Mouse (Mus musculus) heart, embryonic 14.5 days (tissue): ENCODE measurements around the gene Fgfr2. TPM values are rescaled to one million over a fixed set of nuclear protein-coding genes. Genes with fewer than 3 reads are reported as not detected.
"Not testable (repeated sequence)": the region's sequence is repeated elsewhere in the genome, so short reads cannot be mapped to it uniquely, and the experiment has no call there.

Experiments used
- ATAC-seq: fragments of 200-750 bp; cut with Nextera tagmentation; 2 replicates; pipeline ENCODE4 v1.8.0; 2017; ENCODE audit warnings: low read depth, moderate TSS enrichment; ENCODE audit not compliant: insufficient number of reproducible peaks, insufficient read depth, low FRiP score
- H3K27ac ChIP-seq, 2 experiments: fragments of 200-500 bp in 1 of 2; fragments of 300-500 bp in 1 of 2; sonication (generic) in 1 of 2; replicated peaks in 1 of 2; 2 replicates each; pipeline ENCODE4 v1.5.1; 2012 to 2014; ENCODE audit warnings: low read depth in 2 of 2, low read length in 2 of 2, control low read depth in 1 of 2, mild to moderate bottlenecking in 1 of 2, mixed read lengths in 1 of 2; ENCODE audit not compliant: control insufficient read depth in 1 of 2, insufficient read depth in 1 of 2
- H3K27me3 ChIP-seq: fragments of 300-500 bp; sonication (generic); 2 replicates; pipeline ENCODE4 v1.6.1; 2014; ENCODE audit warnings: mild to moderate bottlenecking, low read length, control low read depth; ENCODE audit not compliant: control insufficient read depth, insufficient read depth
- H3K36me3 ChIP-seq: fragments of 300-500 bp; sonication (generic); 2 replicates; pipeline ENCODE4 v1.6.1; 2014; ENCODE audit warnings: mild to moderate bottlenecking, control low read depth, low read length, mixed read lengths; ENCODE audit not compliant: control insufficient read depth, insufficient read depth
- H3K4me1 ChIP-seq, 2 experiments: fragments of 200-500 bp in 1 of 2; fragments of 300-500 bp in 1 of 2; sonication (generic) in 1 of 2; 2 replicates each; pipeline ENCODE4 v1.6.1; 2012 to 2014; ENCODE audit warnings: low read length in 2 of 2, control low read depth in 1 of 2, mixed read lengths in 1 of 2; ENCODE audit not compliant: control insufficient read depth in 2 of 2, insufficient read depth in 2 of 2
- H3K4me2 ChIP-seq: fragments of 300-500 bp; sonication (generic); 2 replicates; pipeline ENCODE4 v1.6.1; 2014; ENCODE audit warnings: mild to moderate bottlenecking, low read length
- H3K4me3 ChIP-seq, 2 experiments: fragments of 200-500 bp in 1 of 2; fragments of 300-500 bp in 1 of 2; sonication (generic) in 1 of 2; 2 replicates each; pipeline ENCODE4 v1.5.1; 2012 to 2014; ENCODE audit warnings: low read length in 2 of 2, mild to moderate bottlenecking in 2 of 2, control low read depth in 1 of 2, low read depth in 1 of 2, moderate library complexity in 1 of 2; ENCODE audit not compliant: control insufficient read depth in 1 of 2, insufficient read depth in 1 of 2
- H3K9ac ChIP-seq: fragments of 300-500 bp; sonication (generic); 2 replicates; pipeline ENCODE4 v1.6.1; 2014; ENCODE audit warnings: mild to moderate bottlenecking, low read length
- H3K9me3 ChIP-seq: fragments of 300-500 bp; sonication (generic); 2 replicates; pipeline ENCODE4 v1.6.1; 2016; ENCODE audit warnings: low read length, control low read depth; ENCODE audit not compliant: control insufficient read depth
- whole genome bisulfite sequencing: fragments of 180-500 bp; shearing (Covaris S2); extraction: QIAGEN DNeasy Blood & Tissue Kit; methylation state at CpG from one replicate; pipeline ENCODE4 v1.1.7; 2014; 5-methylcytosine and 5-hydroxymethylcytosine counted together
- polyA plus RNA-seq: library from polyadenylated mRNA; unstranded; fragments of >200 nt; fragmentation: Nextera tagmentation; extraction: Ambion mirVana; gene quantifications from 2 replicates; pipeline ENCODE4 v1.2.1, GENCODE M21; 2014

Gene Fgfr2
- polyA plus RNA-seq, 1 experiment from 2014 or later: 22.4 TPM

- ATAC-seq: no peak
- Histone ChIP-seq H3K27ac (no peak overlapping the region), H3K9ac (no peak overlapping the region), H3K4me1 (peaks cover 5 to 7% of the 10 kb centered on the region in 2 experiments; a peak in 2 of 4 replicates), H3K9me3 (no peaks in the 10 kb centered on the region), H3K27me3 (no peaks in the 10 kb centered on the region), H3K4me3 (no peak overlapping the region), H3K36me3 (no peaks in the 10 kb centered on the region), H3K4me2 (no peak overlapping the region)
- 26% methylated on average over 2 of the region's 2 CpGs for whole genome bisulfite sequencing
Measured at GRCm38 (mm10) chr7:132509110-132509509, 614.0 kb downstream of the Fgfr2 start.

DNA sequence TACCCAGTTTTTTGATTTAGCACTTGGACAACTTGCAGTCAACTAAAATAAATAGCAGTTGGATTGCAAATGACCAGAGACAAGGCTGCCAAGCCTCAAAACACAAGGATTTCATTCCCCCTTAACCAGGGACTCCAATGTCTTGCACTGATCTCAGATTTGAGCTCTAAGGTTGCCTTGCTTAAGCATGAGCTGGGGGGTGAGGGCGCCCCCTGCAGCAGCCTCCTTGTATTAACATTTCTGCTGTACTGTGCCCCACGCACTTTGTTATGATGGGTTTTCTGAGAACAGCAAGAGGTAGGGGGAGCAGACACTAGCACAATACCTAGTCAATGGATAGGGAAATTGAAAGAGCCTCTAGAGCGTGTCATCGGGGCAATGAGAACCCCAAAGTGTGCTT is 615.8 kb downstream of the Fgfr2 start:
- Histone ChIP-seq H3K4me1 (peaks cover 5 to 7% of the 10 kb centered on the region in 2 experiments; a peak in 2 of 4 replicates), H3K27ac (no peak overlapping the region), H3K36me3 (no peaks in the 10 kb centered on the region), H3K9ac (no peak overlapping the region), H3K27me3 (no peaks in the 10 kb centered on the region), H3K4me3 (no peak overlapping the region), H3K4me2 (no peak overlapping the region), H3K9me3 (no peaks in the 10 kb centered on the region)
- 55% methylated on average over 4 of the region's 4 CpGs for WGBS
- ATAC-seq: no peak

GRCm38 (mm10) chr7:132506226-132506625 is 616.9 kb downstream of the Fgfr2 start:
- no peak overlapping the region for H3K4me3 ChIP-seq
- no peak overlapping the region for H3K4me2 ChIP-seq
- no peaks in the 10 kb centered on the region for H3K36me3 ChIP-seq
- 37% methylated on average over 5 of the region's 5 CpGs for WGBS
- H3K9ac ChIP-seq: no peak overlapping the region
- H3K27me3 ChIP-seq: no peaks in the 10 kb centered on the region
- H3K4me1 ChIP-seq: peaks cover 5 to 7% of the 10 kb centered on the region in 2 experiments; a peak in 2 of 4 replicates
- no peak for ATAC-seq
- H3K27ac ChIP-seq: no peak overlapping the region
- no peaks in the 10 kb centered on the region for H3K9me3 ChIP-seq

- not testable (repeated sequence) for H3K27me3 ChIP-seq, H3K9me3 ChIP-seq, H3K4me3 ChIP-seq, H3K4me1 ChIP-seq, H3K9ac ChIP-seq, H3K36me3 ChIP-seq, H3K27ac ChIP-seq, H3K4me2 ChIP-seq, ATAC-seq
Measured at GRCm38 (mm10) chr7:132502445-132502844, 620.7 kb downstream of the Fgfr2 start.

- WGBS: 92% methylated on average over 3 of the region's 3 CpGs
- ATAC-seq: no peak
- Histone ChIP-seq H3K9ac (no peak overlapping the region), H3K4me1 (peaks cover 5 to 10% of the 10 kb centered on the region in 2 experiments; a peak in 3 of 4 replicates), H3K27ac (no peak overlapping the region), H3K9me3 (no peaks in the 10 kb centered on the region), H3K27me3 (no peaks in the 10 kb centered on the region), H3K4me2 (no peak overlapping the region), H3K36me3 (no peaks in the 10 kb centered on the region), H3K4me3 (no peak overlapping the region)
Measured at GRCm38 (mm10) chr7:132497142-132497541, 626.0 kb downstream of the Fgfr2 start.

- Histone ChIP-seq H3K9me3 (no peaks in the 10 kb centered on the region), H3K36me3 (no peaks in the 10 kb centered on the region), H3K27me3 (no peaks in the 10 kb centered on the region), H3K4me1 (peaks cover 5 to 10% of the 10 kb centered on the region in 2 experiments; a peak in 3 of 4 replicates), H3K4me2 (no peak overlapping the region), H3K4me3 (no peak overlapping the region), H3K27ac (no peak overlapping the region), H3K9ac (no peak overlapping the region)
- no peak for ATAC-seq
- WGBS: 46% methylated on average over 4 of the region's 4 CpGs
Measured at GRCm38 (mm10) chr7:132494263-132494662, 628.9 kb downstream of the Fgfr2 start.

GRCm38 (mm10) chr7:132493632-132494031 is 629.5 kb downstream of the Fgfr2 start:
- H3K9ac ChIP-seq: no peak overlapping the region
- H3K27ac ChIP-seq: no peak overlapping the region
- H3K9me3 ChIP-seq: no peaks in the 10 kb centered on the region
- peaks cover 5 to 10% of the 10 kb centered on the region in 2 experiments; a peak in 3 of 4 replicates for H3K4me1 ChIP-seq
- H3K27me3 ChIP-seq: no peaks in the 10 kb centered on the region
- H3K4me3 ChIP-seq: no peak overlapping the region
- no peak overlapping the region for H3K4me2 ChIP-seq
- H3K36me3 ChIP-seq: no peaks in the 10 kb centered on the region
- WGBS: 57% methylated on average over 3 of the region's 3 CpGs
- ATAC-seq: no peak

DNA sequence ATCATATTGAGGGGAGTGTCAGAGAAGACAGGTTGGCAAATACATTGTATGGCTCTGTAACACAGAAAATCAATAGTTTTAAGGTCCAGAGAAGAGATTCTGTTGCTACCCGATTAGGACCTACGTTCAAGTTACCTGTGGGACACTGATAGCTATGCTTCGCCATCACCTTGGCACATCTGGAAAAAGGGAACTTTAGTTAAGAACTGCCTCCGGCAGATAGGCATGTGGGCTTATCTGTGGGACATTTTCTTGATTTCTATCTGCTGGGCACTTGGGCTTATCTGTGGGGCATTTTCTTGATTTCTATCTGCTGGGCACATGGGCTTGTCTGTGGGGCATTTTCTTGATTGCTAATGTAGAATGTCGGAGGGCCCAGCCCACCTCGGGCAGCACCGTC is 631.2 kb downstream of the Fgfr2 start:
- Histone ChIP-seq H3K9me3 (no peaks in the 10 kb centered on the region), H3K36me3 (no peaks in the 10 kb centered on the region), H3K4me3 (no peak overlapping the region), H3K27ac (no peak overlapping the region), H3K4me1 (peaks cover 5 to 10% of the 10 kb centered on the region in 2 experiments; a peak in 3 of 4 replicates), H3K4me2 (no peak overlapping the region), H3K27me3 (no peaks in the 10 kb centered on the region), H3K9ac (no peak overlapping the region)
- ATAC-seq: no peak
- WGBS: 87% methylated on average over 7 of the region's 7 CpGs
